Mouse (Mus musculus): ENCODE measurements at regions not wholly inside any gene's neighbourhood (a gene's known extent, or its start where the extent isn't known, plus 50 kb on each side); places are given as distances from the start of the nearest gene placed in this dataset.

GRCm38 (mm10) chr13:42358588-42358987, 57.3 kb downstream of the Edn1 start:
- DNase-seq (ENCODE audit: low spot score in 2 of 2): no peak

GRCm38 (mm10) chr13:42367655-42368554, 66.6 kb downstream of the Edn1 start:
- no peak for DNase-seq (ENCODE audit: low spot score in 2 of 2)

- DNase-seq (ENCODE audit: low spot score in 2 of 2): no peak
Measured at GRCm38 (mm10) chr13:42369826-42370225, 68.5 kb downstream of the Edn1 start.

- no peak for DNase-seq (ENCODE audit: low spot score in 2 of 2)
Measured at GRCm38 (mm10) chr13:42372201-42372600, 70.9 kb downstream of the Edn1 start.

GRCm38 (mm10) chr13:42374181-42374596, 72.9 kb downstream of the Edn1 start:
- DNase-seq (ENCODE audit: low spot score in 2 of 2): no peak

- no peak for DNase-seq (ENCODE audit: low spot score in 2 of 2)
Measured at GRCm38 (mm10) chr13:42379675-42380074, 78.4 kb downstream of the Edn1 start.

- no peak for DNase-seq (ENCODE audit: low spot score in 2 of 2)
Measured at GRCm38 (mm10) chr13:42383099-42383498, 81.8 kb downstream of the Edn1 start.

GRCm38 (mm10) chr13:42390389-42390788, 89.1 kb downstream of the Edn1 start:
- DNase-seq (ENCODE audit: low spot score in 2 of 2): no peak

GRCm38 (mm10) chr13:42391330-42392005, 90.2 kb downstream of the Edn1 start:
- no peak for DNase-seq (ENCODE audit: low spot score in 2 of 2)

GRCm38 (mm10) chr13:42392701-42393100, 91.4 kb downstream of the Edn1 start:
- DNase-seq (ENCODE audit: low spot score in 2 of 2): no peak

GRCm38 (mm10) chr13:42394572-42394971, 93.3 kb downstream of the Edn1 start:
- DNase-seq (ENCODE audit: low spot score in 2 of 2): no peak

GRCm38 (mm10) chr13:42401513-42401912, 100.2 kb downstream of the Edn1 start:
- DNase-seq (ENCODE audit: low spot score in 2 of 2): no peak

- DNase-seq (ENCODE audit: low spot score in 2 of 2): peak; percentile 52 to 56
Measured at GRCm38 (mm10) chr13:42403231-42404020, 102.2 kb downstream of the Edn1 start.

GRCm38 (mm10) chr13:42412652-42413282, 111.5 kb downstream of the Edn1 start:
- no peak for DNase-seq (ENCODE audit: low spot score in 2 of 2)

- DNase-seq (ENCODE audit: low spot score in 2 of 2): no peak
Measured at GRCm38 (mm10) chr13:42446921-42447320, 145.6 kb downstream of the Edn1 start.

GRCm38 (mm10) chr13:42453665-42454064, 152.4 kb downstream of the Edn1 start:
- no peak for DNase-seq (ENCODE audit: low spot score in 2 of 2)

GRCm38 (mm10) chr13:42459892-42460291, 158.6 kb downstream of the Edn1 start:
- no peak for DNase-seq (ENCODE audit: low spot score in 2 of 2)

GRCm38 (mm10) chr13:42478825-42479224, 177.5 kb downstream of the Edn1 start:
- DNase-seq (ENCODE audit: low spot score in 2 of 2): no peak

GRCm38 (mm10) chr13:42490956-42491680, 189.3 kb upstream of the Phactr1 start:
- no peak for DNase-seq (ENCODE audit: low spot score in 2 of 2)

GRCm38 (mm10) chr13:42494371-42494770, 186.1 kb upstream of the Phactr1 start:
- no peak for DNase-seq (ENCODE audit: low spot score in 2 of 2)

- peak; percentile 26 to 33 for DNase-seq (ENCODE audit: low spot score in 2 of 2)
Measured at GRCm38 (mm10) chr13:42498351-42498750, 182.1 kb upstream of the Phactr1 start.

Data from right cerebral cortex, postnatal 10 days (tissue).